Mouse (Mus musculus) forebrain, embryonic 16.5 days (tissue): Measurements from ENCODE around the gene Ropn1l. TPM values are rescaled to one million over a fixed set of nuclear protein-coding genes. Genes with fewer than 3 reads are reported as not detected.

Experiments
- ATAC-seq: fragments of 200-750 bp; cut with Nextera tagmentation; 2 replicates; pipeline ENCODE4 v1.8.0; 2017; ENCODE audit warnings: mild to moderate bottlenecking, moderate library complexity
- H3K27ac ChIP-seq: fragments of 300-500 bp; sonication (generic); 2 replicates; pipeline ENCODE4 v1.5.1; 2014; ENCODE audit warnings: low read length, control low read depth
- H3K27me3 ChIP-seq: fragments of 300-500 bp; sonication (generic); replicated peaks from 2 replicates; pipeline ENCODE4 v1.6.1; 2014; ENCODE audit warnings: low read length; ENCODE audit not compliant: control insufficient read depth, insufficient read depth
- H3K36me3 ChIP-seq: fragments of 300-500 bp; sonication (generic); 2 replicates; pipeline ENCODE4 v1.6.1; 2014; ENCODE audit not compliant: control insufficient read depth, insufficient read depth
- H3K4me1 ChIP-seq: fragments of 300-500 bp; sonication (generic); replicated peaks from 2 replicates; pipeline ENCODE4 v1.6.1; 2014; ENCODE audit warnings: low read length; ENCODE audit not compliant: control insufficient read depth, insufficient read depth
- H3K4me2 ChIP-seq: fragments of 300-500 bp; sonication (generic); 2 replicates; pipeline ENCODE4 v1.6.1; 2014; ENCODE audit warnings: mild to moderate bottlenecking, low read length, control low read depth
- H3K4me3 ChIP-seq: fragments of 300-500 bp; sonication (generic); replicated peaks from 2 replicates; pipeline ENCODE4 v1.5.1; 2014; ENCODE audit warnings: mild to moderate bottlenecking, low read length, control low read depth
- H3K9ac ChIP-seq: fragments of 300-500 bp; sonication (generic); replicated peaks from 2 replicates; pipeline ENCODE4 v1.6.1; 2014; ENCODE audit warnings: low read depth, low read length, control low read depth
- H3K9me3 ChIP-seq: fragments of 300-500 bp; sonication (generic); 2 replicates; pipeline ENCODE4 v1.6.1; 2016; ENCODE audit warnings: low read length; ENCODE audit not compliant: control insufficient read depth
- WGBS: fragments of 180-500 bp; shearing (Covaris S2); extraction: QIAGEN DNeasy Blood & Tissue Kit; methylation state at CpG from one replicate; pipeline ENCODE4 v1.1.7; 2014; 5-methylcytosine and 5-hydroxymethylcytosine counted together
- polyA plus RNA-seq: library from polyadenylated mRNA; unstranded; fragments of >200 nt; fragmentation: Nextera tagmentation; extraction: Ambion mirVana; gene quantifications from 2 replicates; pipeline ENCODE4 v1.2.1, GENCODE M21; 2015

The Ropn1l gene
- polyA plus RNA-seq, 1 experiment from 2014 or later: 0.98 TPM

DNA sequence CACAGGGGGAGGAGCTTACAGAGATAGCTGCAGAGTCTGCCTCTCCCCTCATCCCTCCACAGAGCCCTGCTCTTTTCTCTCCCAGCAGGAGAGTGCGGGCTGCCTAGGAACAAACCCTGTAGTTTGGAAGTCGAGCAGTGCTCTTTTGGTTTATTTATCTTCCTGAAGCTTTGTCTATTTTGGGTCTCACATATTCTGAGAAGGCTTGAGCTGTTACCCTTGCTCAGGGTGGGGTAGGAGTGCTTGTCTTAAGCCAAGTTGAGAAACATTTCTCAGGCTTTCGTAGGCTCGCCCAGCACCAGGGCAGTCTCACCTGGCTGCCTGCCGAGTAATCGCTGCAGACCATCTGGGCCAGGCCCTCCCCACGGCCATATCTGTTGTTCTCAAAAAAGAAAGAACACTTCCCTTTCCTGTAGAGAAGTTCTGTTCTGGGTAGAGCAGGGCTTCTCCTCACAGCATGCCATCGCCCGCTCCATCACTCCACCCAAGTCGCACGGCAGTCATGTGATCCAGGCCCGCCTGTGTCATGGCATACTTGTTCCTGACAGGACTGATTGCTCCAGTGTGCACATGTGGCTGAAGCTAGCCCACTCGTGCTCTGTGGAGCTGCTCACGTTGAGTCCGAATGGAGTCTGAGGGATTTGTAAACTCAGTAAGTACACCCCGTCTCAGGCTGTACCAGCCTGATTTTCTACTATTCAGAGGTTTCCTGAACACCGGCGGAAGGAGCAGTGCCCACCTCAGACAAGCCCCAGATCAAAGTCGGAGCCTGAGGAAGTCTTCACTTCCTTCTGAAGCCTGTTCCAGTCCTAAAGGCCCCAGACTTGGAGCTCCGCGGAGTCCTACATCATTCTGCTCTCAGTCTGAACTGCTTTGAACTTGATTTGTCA lies 35.5 kb downstream of the Ropn1l start:
- Histone ChIP-seq H3K4me2 (no peak overlapping the region), H3K36me3 (no peaks in the 10 kb centered on the region), H3K4me3 (no peak overlapping the region), H3K9me3 (0 out of 2 replicates have a peak, but pooled peaks cover 2% of the 10 kb centered on the region), H3K27ac (no peak overlapping the region), H3K9ac (no peak overlapping the region), H3K27me3 (no peaks in the 10 kb centered on the region), H3K4me1 (no peaks in the 10 kb centered on the region)
- 73% methylated on average over 21 of the region's 21 CpGs for WGBS
- ATAC-seq: no peak

DNA sequence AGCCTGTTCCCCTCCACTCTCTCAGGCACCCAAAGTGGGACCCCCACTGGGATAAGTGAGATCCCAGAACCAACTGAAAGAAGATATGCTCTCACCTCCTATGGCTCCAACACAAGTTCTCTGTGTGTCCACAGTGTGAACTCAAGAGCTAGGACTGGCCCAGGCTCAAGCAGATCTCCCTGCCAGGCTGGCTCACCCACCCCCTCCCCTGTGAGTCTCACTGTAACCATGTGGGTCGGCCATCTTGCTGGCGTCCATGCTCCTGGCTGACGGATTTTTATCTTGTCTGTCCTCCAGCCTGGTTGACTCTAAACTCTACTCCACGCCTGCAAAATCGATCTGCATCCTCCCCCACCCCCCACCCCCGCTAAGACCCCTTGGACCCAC lies 36.1 kb downstream of the Ropn1l start:
- no peak for ATAC-seq
- H3K27me3 ChIP-seq: no peaks in the 10 kb centered on the region
- no peak overlapping the region for H3K27ac ChIP-seq
- H3K9ac ChIP-seq: no peak overlapping the region
- H3K4me1 ChIP-seq: no peaks in the 10 kb centered on the region
- 0 out of 2 replicates have a peak, but pooled peaks cover 2% of the 10 kb centered on the region for H3K9me3 ChIP-seq
- 67% methylated on average over 6 of the region's 6 CpGs for WGBS
- H3K36me3 ChIP-seq: no peaks in the 10 kb centered on the region
- no peak overlapping the region for H3K4me3 ChIP-seq
- no peak overlapping the region for H3K4me2 ChIP-seq

DNA sequence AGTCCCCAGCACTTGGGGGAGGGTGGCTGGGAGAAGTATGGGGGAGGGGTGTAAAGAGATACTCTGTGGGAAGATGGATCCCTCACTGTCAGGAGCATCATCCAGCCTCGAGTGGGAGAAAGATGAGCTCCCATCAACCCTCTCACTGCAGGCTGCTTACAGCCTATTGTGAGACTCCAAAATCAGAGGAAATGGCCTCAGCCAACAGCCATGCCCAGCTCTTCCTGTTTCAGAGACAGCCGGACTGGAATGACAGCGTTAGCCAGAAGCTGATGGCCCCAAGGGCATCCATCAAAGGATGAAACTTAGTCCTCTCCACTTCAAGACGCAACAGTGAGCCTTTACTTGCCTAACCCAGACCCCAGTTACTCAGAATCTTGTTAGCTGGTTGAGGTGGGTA lies 38.4 kb downstream of the Ropn1l start:
- no peak for ATAC-seq
- 81% methylated on average over 4 of the region's 4 CpGs for WGBS
- no peaks in the 10 kb centered on the region for H3K36me3 ChIP-seq

DNA sequence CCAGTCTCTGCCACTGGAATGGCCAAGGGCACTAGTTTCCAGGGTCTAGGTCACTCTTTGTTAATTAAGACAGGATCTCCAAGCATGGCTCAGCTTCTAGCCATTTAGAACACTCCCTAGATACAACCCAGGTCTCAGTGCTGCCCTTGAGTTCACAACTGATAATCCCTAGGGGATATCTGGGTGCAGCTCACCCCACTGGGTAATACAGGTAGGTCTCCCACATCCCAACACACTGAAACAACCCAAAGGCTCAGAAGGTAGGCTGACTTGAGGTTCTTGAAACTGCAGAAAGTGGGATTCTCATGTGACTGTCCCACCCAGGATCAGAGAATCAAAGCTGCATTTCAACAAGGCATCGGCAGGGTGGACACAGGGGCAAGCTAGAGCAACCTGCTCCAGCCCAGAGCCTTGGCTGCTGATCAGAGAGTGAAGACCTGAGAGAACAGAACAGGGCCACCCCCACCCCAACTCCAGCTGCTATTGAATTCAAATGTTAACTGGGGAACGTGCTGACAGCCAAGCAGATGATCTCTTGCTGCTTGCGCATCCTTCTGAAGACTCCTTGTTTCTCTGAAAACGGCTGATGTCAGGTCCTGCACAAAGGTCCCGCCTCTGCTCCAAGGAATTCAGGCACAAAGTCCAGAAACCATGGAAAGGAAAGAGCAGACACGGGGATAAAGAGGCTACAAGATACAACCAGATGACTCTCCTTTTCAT lies 39.2 kb downstream of the Ropn1l start:
- Histone ChIP-seq H3K9me3 (0 out of 2 replicates have a peak, but pooled peaks cover 2% of the 10 kb centered on the region), H3K36me3 (no peaks in the 10 kb centered on the region), H3K27me3 (no peaks in the 10 kb centered on the region), H3K4me1 (no peaks in the 10 kb centered on the region), H3K4me3 (no peak overlapping the region), H3K9ac (no peak overlapping the region), H3K27ac (no peak overlapping the region), H3K4me2 (no peak overlapping the region)
- WGBS: 52% methylated on average over 6 of the region's 6 CpGs
- no peak for ATAC-seq

More for the DNA sequence above, 38.4 kb downstream of the Ropn1l start:
- Histone ChIP-seq H3K4me3 (no peak overlapping the region), H3K4me1 (no peaks in the 10 kb centered on the region), H3K4me2 (no peak overlapping the region), H3K27me3 (no peaks in the 10 kb centered on the region), H3K27ac (no peak overlapping the region), H3K9me3 (0 out of 2 replicates have a peak, but pooled peaks cover 2% of the 10 kb centered on the region), H3K9ac (no peak overlapping the region)

DNA sequence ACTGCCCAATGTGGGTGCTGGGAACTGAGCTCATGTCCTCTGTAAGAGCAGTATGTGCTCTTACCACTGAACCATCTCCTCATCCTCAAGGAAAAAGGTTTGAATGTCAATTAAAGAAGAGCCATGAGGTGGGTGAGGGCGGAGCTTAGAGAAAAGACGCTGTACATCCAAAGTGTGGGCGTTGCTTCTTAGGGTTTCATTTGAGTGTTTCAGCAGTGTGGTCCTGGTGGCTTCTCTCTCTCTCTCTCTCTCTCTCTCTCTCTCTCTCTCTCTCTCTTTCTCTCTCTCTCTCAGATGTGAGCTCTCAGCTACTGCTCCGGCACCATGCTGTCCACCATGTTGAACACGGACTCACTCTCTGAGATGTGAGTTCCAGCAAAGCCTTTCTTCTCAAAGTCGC lies 39.9 kb downstream of the Ropn1l start:
- Histone ChIP-seq H3K27me3 (no peaks in the 10 kb centered on the region), H3K4me3 (no peak overlapping the region), H3K9me3 (no peaks in the 10 kb centered on the region), H3K9ac (no peak overlapping the region), H3K36me3 (no peaks in the 10 kb centered on the region), H3K4me1 (no peaks in the 10 kb centered on the region), H3K27ac (no peak overlapping the region), H3K4me2 (no peak overlapping the region)
- ATAC-seq: no peak
- WGBS: 86% methylated on average over 6 of the region's 6 CpGs

DNA sequence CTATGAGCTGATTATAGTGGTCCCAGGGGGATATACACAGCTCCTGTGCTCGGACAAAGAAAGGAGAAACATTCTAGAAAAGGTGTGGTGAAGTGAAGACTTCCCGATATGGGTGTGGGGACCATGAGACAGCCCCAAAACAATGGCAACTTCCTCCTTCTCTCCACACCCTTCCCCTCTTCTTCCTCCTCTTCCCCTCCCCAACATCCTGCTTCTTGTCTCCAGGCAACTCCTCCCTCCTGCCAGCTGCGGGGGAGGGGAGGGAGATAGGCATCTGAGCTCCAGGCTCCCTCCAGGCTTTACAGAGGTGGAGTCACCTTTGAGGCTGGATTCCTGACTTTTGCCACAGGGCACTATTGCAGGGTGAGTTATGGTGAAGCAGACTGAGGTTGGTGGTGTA lies 40.6 kb downstream of the Ropn1l start:
- Histone ChIP-seq H3K9me3 (no peaks in the 10 kb centered on the region), H3K4me1 (no peaks in the 10 kb centered on the region), H3K4me2 (no peak overlapping the region), H3K9ac (no peak overlapping the region), H3K27ac (no peak overlapping the region), H3K36me3 (no peaks in the 10 kb centered on the region), H3K4me3 (no peak overlapping the region), H3K27me3 (no peaks in the 10 kb centered on the region)
- no peak for ATAC-seq
- 60% methylated on average over 3 of the region's 3 CpGs for WGBS

DNA sequence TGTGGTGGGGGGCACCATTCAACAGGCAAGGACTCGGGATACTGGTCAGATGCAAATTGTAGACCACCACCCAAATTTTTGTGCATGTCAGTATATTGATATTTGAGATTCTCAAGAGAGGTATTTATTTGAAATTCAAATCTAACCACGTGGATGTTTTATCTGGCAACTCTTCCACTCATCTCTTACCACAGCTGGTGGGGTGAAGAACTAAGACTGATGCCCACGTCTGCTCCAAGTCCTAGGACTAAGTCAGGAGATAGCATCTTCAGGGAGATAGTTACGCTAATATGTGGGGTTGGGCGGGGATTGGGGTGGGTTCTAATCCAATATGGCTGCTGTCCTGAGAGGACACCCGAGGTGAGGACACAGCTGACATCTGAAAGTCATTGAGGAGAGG lies 41.1 kb downstream of the Ropn1l start:
- 85% methylated on average over 6 of the region's 6 CpGs for WGBS
- no peak overlapping the region for H3K4me3 ChIP-seq
- no peaks in the 10 kb centered on the region for H3K36me3 ChIP-seq
- H3K9me3 ChIP-seq: no peaks in the 10 kb centered on the region
- ATAC-seq: no peak
- no peaks in the 10 kb centered on the region for H3K4me1 ChIP-seq
- H3K9ac ChIP-seq: no peak overlapping the region
- H3K27ac ChIP-seq: no peak overlapping the region
- H3K27me3 ChIP-seq: no peaks in the 10 kb centered on the region
- H3K4me2 ChIP-seq: no peak overlapping the region

DNA sequence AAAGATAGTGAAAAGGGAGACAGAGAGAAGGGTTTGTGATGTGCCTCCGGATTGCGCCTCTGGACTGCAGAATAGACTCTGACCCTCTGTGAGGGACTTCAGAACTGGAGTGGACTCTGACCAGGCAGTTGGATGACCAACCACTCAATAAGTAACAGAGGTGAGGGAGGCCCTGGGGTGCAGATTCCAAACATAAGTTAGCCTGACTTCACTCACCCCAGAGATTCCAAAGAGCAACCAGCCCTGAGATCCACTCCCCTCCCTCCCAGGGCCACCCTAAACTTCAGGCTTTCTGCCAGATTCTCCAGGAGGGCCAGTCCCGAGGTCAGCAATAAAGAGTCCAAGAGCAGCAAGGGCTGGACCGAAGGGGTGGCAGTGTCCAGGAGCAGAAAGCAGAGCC lies 46.0 kb downstream of the Ropn1l start:
- Histone ChIP-seq H3K4me3 (no peak overlapping the region), H3K9me3 (no peaks in the 10 kb centered on the region)

DNA sequence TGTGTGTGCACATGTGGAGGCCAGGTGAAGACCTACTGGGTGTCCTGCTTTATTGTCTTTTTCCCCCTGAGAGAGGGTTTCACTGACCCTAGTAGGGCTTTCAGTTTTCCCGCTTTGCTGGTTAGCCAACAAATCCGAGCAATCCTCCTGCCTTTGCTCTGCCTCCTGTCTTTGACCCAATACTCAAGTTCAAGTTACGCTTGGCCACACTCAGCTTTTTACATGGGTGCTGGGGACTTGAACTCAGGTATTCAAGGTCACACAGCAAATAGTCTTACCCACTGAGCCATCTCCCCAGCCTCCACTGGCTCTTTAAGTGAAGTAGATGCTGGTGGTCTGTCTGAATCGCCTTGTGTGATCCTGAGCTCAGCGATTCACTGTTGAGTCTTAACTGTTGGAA lies 46.7 kb downstream of the Ropn1l start:
- H3K9me3 ChIP-seq: no peaks in the 10 kb centered on the region
- H3K36me3 ChIP-seq: no peaks in the 10 kb centered on the region
- WGBS: 96% methylated on average over 5 of the region's 5 CpGs
- no peak overlapping the region for H3K27ac ChIP-seq
- H3K9ac ChIP-seq: no peak overlapping the region
- H3K4me2 ChIP-seq: no peak overlapping the region
- H3K27me3 ChIP-seq: no peaks in the 10 kb centered on the region
- no peaks in the 10 kb centered on the region for H3K4me1 ChIP-seq
- ATAC-seq: no peak
- no peak overlapping the region for H3K4me3 ChIP-seq

More for the DNA sequence above, 46.0 kb downstream of the Ropn1l start:
- H3K9ac ChIP-seq: no peak overlapping the region
- ATAC-seq: no peak
- H3K4me1 ChIP-seq: no peaks in the 10 kb centered on the region
- no peak overlapping the region for H3K27ac ChIP-seq
- no peaks in the 10 kb centered on the region for H3K36me3 ChIP-seq
- no peak overlapping the region for H3K4me2 ChIP-seq
- no peaks in the 10 kb centered on the region for H3K27me3 ChIP-seq
- WGBS: 86% methylated on average over 4 of the region's 4 CpGs
